Mouse (Mus musculus) urinary bladder, adult 18-20 months (tissue): ENCODE measurements around the gene Col6a6.
A peak's percentile ranks its signal among the peaks of the same experiment; 100 is the strongest.
"Not testable (repeated sequence)": the region's sequence is repeated elsewhere in the genome, so short reads cannot be mapped to it uniquely, and the experiment has no call there.

Experiments used
- DNase-seq, 2 experiments: peaks; one replicate each; pipeline ENCODE4 v3.0.0; 2022; ENCODE audit warnings: low spot score in 2 of 2, mixed read lengths in 2 of 2

The Col6a6 gene

GRCm38 (mm10) chr9:105827791-105828385 lies at the start of gene Col6a6:
Gene Col6a6, minus strand, starts transcription at chr9:105828160.
- no peak for DNase-seq

DNA sequence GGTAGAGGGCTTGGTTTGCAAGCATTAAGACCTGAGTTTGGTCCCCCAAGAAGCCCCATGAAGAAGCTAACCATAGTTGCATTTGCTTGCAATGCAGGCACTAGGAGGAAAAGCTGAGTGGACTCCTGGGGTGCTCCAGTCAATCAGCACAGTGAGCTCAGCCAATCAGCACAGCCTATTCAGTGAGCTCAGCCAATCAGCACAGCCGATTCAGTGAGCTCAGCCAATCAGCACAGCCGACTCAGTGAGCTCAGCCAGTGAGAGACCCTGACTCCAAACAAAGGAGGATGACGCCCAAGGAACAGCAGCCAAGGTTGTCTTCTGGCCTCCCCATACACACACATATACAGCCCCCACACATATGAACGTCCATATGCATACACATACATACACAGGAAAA lies 48.2 kb upstream of the Col6a6 start:
- DNase-seq = no peak

GRCm38 (mm10) chr9:105871643-105872042 lies 43.7 kb upstream of the Col6a6 start:
- DNase-seq = no peak

DNA sequence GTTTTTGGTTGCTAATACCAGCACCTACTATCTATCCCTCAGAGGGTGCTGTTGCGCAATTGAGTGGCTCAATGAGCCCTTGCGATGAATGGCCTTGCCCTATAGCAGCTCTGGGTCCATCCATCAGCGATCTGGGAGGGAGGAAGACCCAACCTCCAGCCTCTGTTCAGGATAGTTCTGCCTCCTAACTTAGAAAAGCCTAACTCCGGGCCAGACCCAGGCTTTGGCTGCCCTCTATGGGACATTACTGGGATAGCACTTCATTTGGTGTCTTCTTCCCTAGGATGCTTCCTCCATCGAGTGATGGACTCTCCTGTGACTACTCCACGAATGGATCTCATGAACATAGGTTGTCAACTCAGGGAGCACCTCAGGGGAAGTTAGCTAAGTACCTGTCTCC lies 29.8 kb upstream of the Col6a6 start:
- peak; percentile 12 to 20 for DNase-seq

- no peak for DNase-seq
Observed at GRCm38 (mm10) chr9:105852778-105853065, 24.8 kb upstream of the Col6a6 start.

- no peak for DNase-seq
Observed at GRCm38 (mm10) chr9:105852015-105852777, 24.2 kb upstream of the Col6a6 start.

GRCm38 (mm10) chr9:105851011-105851410 lies 23.1 kb upstream of the Col6a6 start:
- no peak for DNase-seq

- no peak for DNase-seq
Observed at GRCm38 (mm10) chr9:105848396-105848795, 20.4 kb upstream of the Col6a6 start.

GRCm38 (mm10) chr9:105847261-105847660 lies 19.3 kb upstream of the Col6a6 start:
- DNase-seq = no peak

- DNase-seq = not testable (repeated sequence)
Observed at GRCm38 (mm10) chr9:105841386-105841785, 13.4 kb upstream of the Col6a6 start.

DNA sequence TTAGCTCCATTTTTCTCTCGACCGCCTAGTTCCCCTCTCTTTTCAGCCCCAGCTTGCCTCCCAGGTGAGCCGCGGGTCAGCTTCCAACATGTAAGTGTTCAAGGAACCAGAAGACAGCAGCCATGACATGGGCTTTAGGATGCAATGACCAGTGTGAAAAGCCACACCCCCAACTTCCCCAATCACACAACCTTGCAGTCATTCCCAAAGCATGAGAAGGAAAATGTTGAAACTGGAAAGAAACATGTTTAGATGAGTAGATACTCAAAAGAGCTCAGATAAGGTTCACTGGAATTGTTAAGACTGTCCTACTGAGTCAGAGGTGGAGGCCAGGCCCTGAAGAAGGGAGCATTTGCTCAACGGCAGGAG lies 11.2 kb upstream of the Col6a6 start:
- DNase-seq = no peak

DNA sequence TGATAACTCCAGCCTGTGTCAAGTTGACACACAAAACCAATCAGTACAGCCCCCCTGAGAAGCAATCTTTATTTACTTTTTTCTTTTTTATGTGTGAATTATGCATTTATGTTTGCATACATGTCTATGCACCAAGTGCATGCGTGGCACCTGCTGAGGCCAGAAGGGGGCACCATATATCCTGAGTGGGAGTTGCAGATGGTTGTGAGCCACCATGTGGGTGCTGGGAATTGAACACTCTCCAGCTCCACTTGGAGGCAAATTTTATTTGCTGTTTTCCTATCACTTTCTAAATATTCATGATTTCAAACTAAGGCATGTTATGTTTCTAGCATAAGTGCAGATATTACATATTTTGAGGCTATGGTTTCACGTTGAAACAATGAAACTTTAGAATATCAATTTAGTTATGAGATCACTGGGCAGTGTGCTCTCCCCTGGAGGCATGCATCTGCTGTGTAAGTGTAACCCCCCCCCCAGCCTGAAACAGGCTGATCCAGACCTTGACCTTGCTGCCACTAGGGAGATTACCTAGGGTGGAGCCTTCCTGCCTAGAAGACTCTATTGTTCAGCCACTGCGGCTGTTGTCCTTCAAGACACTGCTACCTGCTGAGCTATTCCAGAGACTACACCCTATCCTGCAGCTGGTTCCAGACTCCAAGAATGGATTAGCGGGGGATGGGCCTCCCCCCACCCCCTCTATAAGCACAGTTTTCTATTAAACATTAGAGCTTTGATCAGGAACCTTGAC lies 10.6 kb upstream of the Col6a6 start:
- no peak for DNase-seq

DNA sequence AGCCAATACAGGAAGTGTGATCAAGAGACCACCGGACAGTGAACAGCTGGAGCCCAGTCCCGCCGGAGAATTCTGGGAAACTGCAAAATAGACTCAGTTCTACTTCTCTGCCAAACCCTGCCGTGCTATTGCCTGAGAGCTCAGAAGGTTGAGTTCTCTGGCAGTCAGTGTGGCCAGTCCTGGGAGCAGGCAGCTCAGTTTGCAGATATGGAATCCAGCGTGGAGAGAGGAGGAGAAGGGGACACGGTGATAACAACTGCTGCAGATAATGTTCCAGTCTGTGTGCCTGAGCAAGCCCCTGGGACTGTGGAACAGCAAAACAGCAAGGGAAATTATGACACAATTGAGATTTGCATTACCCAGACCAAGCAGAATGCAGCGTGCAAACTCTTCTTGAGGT lies 7.6 kb upstream of the Col6a6 start:
- DNase-seq = no peak

DNA sequence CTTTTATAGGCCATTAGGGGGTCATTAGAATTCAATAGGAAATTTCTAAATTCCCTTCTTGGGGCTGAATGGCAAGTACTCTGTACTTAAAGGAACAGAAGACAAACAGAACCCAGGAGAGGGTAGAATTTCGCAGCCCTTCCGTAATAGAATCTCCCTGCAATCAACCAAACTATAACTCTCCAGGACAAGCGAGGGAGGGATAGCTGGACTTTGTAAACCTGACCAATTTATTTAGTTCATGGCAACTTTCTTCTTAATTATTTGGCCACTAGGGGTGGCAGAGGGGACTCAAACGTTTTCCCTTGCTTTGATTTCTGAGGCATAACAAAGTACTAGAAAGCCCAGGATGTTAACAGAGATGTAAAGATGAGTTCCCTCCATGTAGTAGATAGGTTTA lies 6.8 kb upstream of the Col6a6 start:
- DNase-seq = no peak

DNA sequence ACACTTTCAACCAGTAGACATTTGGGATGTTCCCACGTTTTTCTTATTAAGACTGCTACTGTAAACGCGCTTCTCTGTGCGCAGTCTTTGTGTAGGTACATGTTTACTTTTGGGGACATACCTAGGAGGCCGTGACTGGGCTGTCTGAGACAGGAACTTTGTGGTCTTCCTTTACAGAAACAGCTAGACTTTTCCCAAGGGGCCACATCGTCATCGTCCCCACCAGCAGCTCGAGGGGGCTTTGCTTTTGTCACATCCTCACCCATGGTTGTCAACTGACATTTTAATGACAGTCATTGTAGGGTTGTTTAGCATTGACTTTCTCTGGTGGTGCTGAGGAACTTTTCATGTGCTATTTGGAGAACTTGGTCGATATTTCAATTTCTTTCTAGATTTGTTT lies 3.3 kb upstream of the Col6a6 start:
- no peak for DNase-seq

- no peak for DNase-seq
Observed at GRCm38 (mm10) chr9:105827076-105827647, 798 bp downstream of the Col6a6 start.

- DNase-seq = no peak
Observed at GRCm38 (mm10) chr9:105820711-105821110, 7.2 kb downstream of the Col6a6 start.

DNA sequence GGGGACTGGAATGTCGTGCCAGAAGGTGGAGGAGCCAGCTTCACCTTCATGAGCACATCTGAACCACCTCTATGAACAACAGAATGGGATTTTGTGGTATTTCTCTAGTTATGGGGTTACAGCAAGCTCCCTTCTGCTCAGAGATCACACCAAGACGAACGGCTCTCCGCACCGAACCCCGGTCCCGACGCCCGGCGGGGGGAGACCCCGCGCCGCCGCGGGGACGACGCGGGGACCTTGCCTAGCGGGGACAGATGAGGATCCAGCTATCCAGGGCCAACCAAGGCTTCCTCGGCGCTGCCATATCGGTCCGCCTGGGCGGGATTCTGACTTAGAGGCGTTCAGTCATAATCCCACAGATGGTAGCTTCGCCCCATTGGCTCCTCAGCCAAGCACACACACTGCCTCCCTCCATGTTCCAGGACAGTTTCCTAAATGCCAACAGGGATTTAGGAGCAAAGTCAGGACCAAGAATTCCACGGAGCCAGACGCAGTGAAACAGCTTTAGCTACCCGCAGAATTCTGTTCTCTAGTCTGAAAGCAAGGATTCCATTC lies 8.7 kb downstream of the Col6a6 start:
- no peak for DNase-seq

- no peak for DNase-seq
Observed at GRCm38 (mm10) chr9:105814436-105814835, 13.5 kb downstream of the Col6a6 start.

DNA sequence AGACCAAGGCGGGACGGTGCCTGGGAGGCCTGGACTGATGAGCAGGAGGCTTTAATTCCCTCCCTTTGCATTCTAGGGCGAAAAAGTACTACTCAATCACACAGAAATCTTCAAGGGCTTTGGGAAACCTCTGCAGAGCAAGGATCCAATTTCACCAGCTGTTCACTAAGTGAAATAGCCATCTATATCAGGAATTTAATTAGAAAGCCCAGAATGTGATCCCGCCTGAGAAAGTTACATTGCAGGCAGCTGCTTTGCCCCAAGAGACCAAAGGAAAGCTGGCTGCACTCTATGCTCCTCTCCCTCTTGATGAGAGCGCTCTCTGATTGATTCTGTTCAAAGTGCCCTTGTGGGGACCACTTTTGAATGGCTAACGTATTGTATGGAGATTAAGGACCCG lies 16.5 kb downstream of the Col6a6 start:
- no peak for DNase-seq

GRCm38 (mm10) chr9:105808920-105809505 lies 18.9 kb downstream of the Col6a6 start:
- no peak for DNase-seq

DNA sequence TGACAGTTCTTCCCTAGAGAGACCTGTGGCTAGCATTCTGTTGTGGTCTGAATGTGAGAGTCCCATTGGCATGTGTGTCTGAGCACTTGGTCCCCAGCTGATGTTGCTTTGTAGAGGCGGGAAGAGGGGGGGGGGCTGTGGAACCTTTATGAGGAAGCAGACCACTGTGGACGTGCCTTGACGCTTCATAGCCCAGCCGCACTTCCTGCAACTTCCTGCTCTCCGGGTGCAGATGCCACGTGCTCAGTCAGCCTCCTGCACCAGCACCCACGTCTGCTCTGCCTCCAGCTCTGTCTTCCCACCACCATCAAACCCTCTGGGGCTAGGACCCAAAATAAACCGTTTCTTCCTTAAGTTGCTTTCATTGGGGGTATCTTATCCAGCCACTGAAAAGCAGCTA lies 24.5 kb downstream of the Col6a6 start:
- no peak for DNase-seq
